Mouse (Mus musculus) naive thymus-derived CD4-positive, alpha-beta T cell, adult 2 months (primary cell): ENCODE data around the gene Asb4.
"Not testable (repeated sequence)": the region's sequence is repeated elsewhere in the genome, so short reads cannot be mapped to it uniquely, and the experiment has no call there.

ENCODE experiments used
- DNase-seq: peaks from one replicate; pipeline ENCODE4 v3.0.0-alpha.2; 2011; ENCODE audit warnings: low read depth

Gene Asb4

GRCm38 (mm10) chr6:5383336-5384177 lies at the start of gene Asb4:
Gene Asb4, plus strand, starts transcription at chr6:5383386.
- peak; percentile 4 for DNase-seq

GRCm38 (mm10) chr6:5334021-5334420 lies 49.2 kb upstream of the Asb4 start:
- no peak for DNase-seq

- DNase-seq = not testable (repeated sequence)
Measured at GRCm38 (mm10) chr6:5336016-5336415, 47.2 kb upstream of the Asb4 start.

- DNase-seq = not testable (repeated sequence)
Measured at GRCm38 (mm10) chr6:5338781-5339180, 44.4 kb upstream of the Asb4 start.

- DNase-seq = not testable (repeated sequence)
Measured at GRCm38 (mm10) chr6:5339283-5339682, 43.9 kb upstream of the Asb4 start.

- no peak for DNase-seq
Measured at GRCm38 (mm10) chr6:5344255-5344654, 38.9 kb upstream of the Asb4 start.

GRCm38 (mm10) chr6:5357873-5358272 lies 25.3 kb upstream of the Asb4 start:
- no peak for DNase-seq

- no peak for DNase-seq
Measured at GRCm38 (mm10) chr6:5360402-5360801, 22.8 kb upstream of the Asb4 start.

- no peak for DNase-seq
Measured at GRCm38 (mm10) chr6:5361987-5362386, 21.2 kb upstream of the Asb4 start.

- DNase-seq = no peak
Measured at GRCm38 (mm10) chr6:5365845-5366244, 17.3 kb upstream of the Asb4 start.

- DNase-seq = no peak
Measured at GRCm38 (mm10) chr6:5376884-5377283, 6.3 kb upstream of the Asb4 start.

GRCm38 (mm10) chr6:5379048-5379447 lies 4.1 kb upstream of the Asb4 start:
- DNase-seq = no peak

- DNase-seq = no peak
Measured at GRCm38 (mm10) chr6:5379781-5380623, 3.2 kb upstream of the Asb4 start.

- DNase-seq = no peak
Measured at GRCm38 (mm10) chr6:5380624-5381252, 2.4 kb upstream of the Asb4 start.

GRCm38 (mm10) chr6:5381918-5382582 lies 1.1 kb upstream of the Asb4 start:
- no peak for DNase-seq

GRCm38 (mm10) chr6:5382583-5383215 lies 487 bp upstream of the Asb4 start:
- DNase-seq = peak; percentile 70

- DNase-seq = peak; percentile 73
Measured at GRCm38 (mm10) chr6:5384178-5384490, 948 bp downstream of the Asb4 start.

GRCm38 (mm10) chr6:5385161-5385640 lies 2.0 kb downstream of the Asb4 start:
- no peak for DNase-seq

- DNase-seq = no peak
Measured at GRCm38 (mm10) chr6:5386486-5386885, 3.3 kb downstream of the Asb4 start.

- no peak for DNase-seq
Measured at GRCm38 (mm10) chr6:5387396-5387795, 4.2 kb downstream of the Asb4 start.

- DNase-seq = no peak
Measured at GRCm38 (mm10) chr6:5390298-5390697, 7.1 kb downstream of the Asb4 start.

GRCm38 (mm10) chr6:5390952-5391351 lies 7.8 kb downstream of the Asb4 start:
- DNase-seq = no peak
